Mouse (Mus musculus): ENCODE measurements around the gene Fam117b.

Fam117b gene

GRCm38 (mm10) chr1:59912413-59913157, at the start of gene Fam117b:
TSS of gene Fam117b (plus strand) at chr1:59913006.
- peak; percentile 97 for DNase-seq (ENCODE audit: low spot score)

- DNase-seq (ENCODE audit: low spot score) = no peak
Measured at GRCm38 (mm10) chr1:59868041-59868440, 44.8 kb upstream of the Fam117b start.

- no peak for DNase-seq (ENCODE audit: low spot score)
Measured at GRCm38 (mm10) chr1:59874023-59874422, 38.8 kb upstream of the Fam117b start.

- no peak for DNase-seq (ENCODE audit: low spot score)
Measured at GRCm38 (mm10) chr1:59878098-59878497, 34.7 kb upstream of the Fam117b start.

- DNase-seq (ENCODE audit: low spot score) = peak; percentile 38
Measured at GRCm38 (mm10) chr1:59883349-59884134, 29.3 kb upstream of the Fam117b start.

GRCm38 (mm10) chr1:59886899-59887298, 25.9 kb upstream of the Fam117b start:
- no peak for DNase-seq (ENCODE audit: low spot score)

- no peak for DNase-seq (ENCODE audit: low spot score)
Measured at GRCm38 (mm10) chr1:59888018-59888417, 24.8 kb upstream of the Fam117b start.

GRCm38 (mm10) chr1:59891185-59891584, 21.6 kb upstream of the Fam117b start:
- DNase-seq (ENCODE audit: low spot score) = no peak

- no peak for DNase-seq (ENCODE audit: low spot score)
Measured at GRCm38 (mm10) chr1:59892777-59893176, 20.0 kb upstream of the Fam117b start.

- DNase-seq (ENCODE audit: low spot score) = no peak
Measured at GRCm38 (mm10) chr1:59894025-59894424, 18.8 kb upstream of the Fam117b start.

- peak; percentile 22 for DNase-seq (ENCODE audit: low spot score)
Measured at GRCm38 (mm10) chr1:59895456-59895855, 17.4 kb upstream of the Fam117b start.

- DNase-seq (ENCODE audit: low spot score) = no peak
Measured at GRCm38 (mm10) chr1:59897147-59897798, 15.5 kb upstream of the Fam117b start.

- DNase-seq (ENCODE audit: low spot score) = no peak
Measured at GRCm38 (mm10) chr1:59899679-59900078, 13.1 kb upstream of the Fam117b start.

- no peak for DNase-seq (ENCODE audit: low spot score)
Measured at GRCm38 (mm10) chr1:59901082-59901876, 11.5 kb upstream of the Fam117b start.

- DNase-seq (ENCODE audit: low spot score) = no peak
Measured at GRCm38 (mm10) chr1:59902634-59903033, 10.2 kb upstream of the Fam117b start.

- no peak for DNase-seq (ENCODE audit: low spot score)
Measured at GRCm38 (mm10) chr1:59904630-59905295, 8.0 kb upstream of the Fam117b start.

GRCm38 (mm10) chr1:59905916-59906315, 6.9 kb upstream of the Fam117b start:
- DNase-seq (ENCODE audit: low spot score) = no peak

GRCm38 (mm10) chr1:59906819-59907521, 5.8 kb upstream of the Fam117b start:
- no peak for DNase-seq (ENCODE audit: low spot score)

- DNase-seq (ENCODE audit: low spot score) = no peak
Measured at GRCm38 (mm10) chr1:59907700-59908099, 5.1 kb upstream of the Fam117b start.

- DNase-seq (ENCODE audit: low spot score) = no peak
Measured at GRCm38 (mm10) chr1:59910941-59911340, 1.9 kb upstream of the Fam117b start.
